Mouse (Mus musculus): ENCODE data around the gene Iqcn.

- TF ChIP-seq EP300 (IDR thresholded peaks at IDR 0.05; ENCODE audit: low read depth in 1 of 2, low read length in 2 of 2) = no peak
- no peak for TF ChIP-seq MXI1 (IDR thresholded peaks at IDR 0.05; ENCODE audit: low read depth, low read length)
- no peak for TF ChIP-seq RAD21 (IDR thresholded peaks at IDR 0.05; ENCODE audit: low read depth, low read length)
- TF ChIP-seq MEF2A (IDR thresholded peaks at IDR 0.05; ENCODE audit: extremely low read depth, insufficient replicate concordance, low read depth, low read length, poor library complexity, severe bottlenecking) = no peak
- no peak for TF ChIP-seq CTCF (IDR thresholded peaks at IDR 0.05 in 2 of 3, conservative IDR thresholded peaks at IDR 0.05 in 1 of 3; ENCODE audit: control insufficient read depth in 1 of 3, insufficient read depth in 1 of 3, low read depth in 2 of 3, low read length in 3 of 3, poor library complexity in 1 of 3, severe bottlenecking in 1 of 3)
- TF ChIP-seq RCOR1 (IDR thresholded peaks at IDR 0.05; ENCODE audit: low read depth, low read length) = no peak
- TF ChIP-seq ZC3H11A (IDR thresholded peaks at IDR 0.05; ENCODE audit: low read depth, low read length) = no peak
- TF ChIP-seq MYB (IDR thresholded peaks at IDR 0.05; ENCODE audit: low read depth, low read length) = no peak
- no peak for TF ChIP-seq HCFC1 (IDR thresholded peaks at IDR 0.05; ENCODE audit: low read depth, low read length)
- no peak for TF ChIP-seq POLR2A (IDR thresholded peaks at IDR 0.05; ENCODE audit: control insufficient read depth in 1 of 2, insufficient read depth in 1 of 2, low read depth in 1 of 2, low read length in 2 of 2, poor library complexity in 1 of 2)
- no peak for TF ChIP-seq GATA1 (IDR thresholded peaks at IDR 0.05; ENCODE audit: low read depth, low read length)
Observed at GRCm38 (mm10) chr8:70716521-70717400, 13.5 kb downstream of the Iqcn start.
